Mouse (Mus musculus) myocyte (in vitro differentiated cells): ENCODE results near the gene Uaca. TPM values are rescaled to one million over a fixed set of nuclear protein-coding genes. Genes with fewer than 3 reads are reported as not detected.
A peak's percentile ranks its signal among the peaks of the same experiment; 100 is the strongest.

Experiments
- H3K27me3 ChIP-seq: one replicate; pipeline ENCODE4 v1.6.1; 2011; ENCODE audit not compliant: control insufficient read depth, insufficient read depth, insufficient read length
- H3K36me3 ChIP-seq: one replicate; pipeline ENCODE4 v1.6.1; 2011; ENCODE audit not compliant: control insufficient read depth, insufficient read depth
- H3K4me2 ChIP-seq: one replicate; pipeline ENCODE4 v1.6.1; 2011; ENCODE audit warnings: low read depth, control low read depth
- H3K4me3 ChIP-seq: one replicate; pipeline ENCODE4 v1.5.1; 2011; ENCODE audit warnings: mild to moderate bottlenecking, control low read depth, moderate library complexity
- H3K79me2 ChIP-seq: one replicate; pipeline ENCODE4 v1.6.1; 2011; ENCODE audit not compliant: control insufficient read depth, insufficient read depth
- H3ac ChIP-seq: one replicate; pipeline ENCODE4 v1.6.1; 2011; ENCODE audit not compliant: control insufficient read depth, insufficient read length
- CEBPB ChIP-seq: IDR thresholded peaks from 2 replicates; pipeline ENCODE4 v1.6.1; 2011; ENCODE audit warnings: mild to moderate bottlenecking, moderate library complexity; ENCODE audit not compliant: poor library complexity, insufficient read depth, severe bottlenecking
- E2F4 ChIP-seq: IDR thresholded peaks from one replicate; pipeline ENCODE4 v1.6.1; 2011; ENCODE audit warnings: mild to moderate bottlenecking, control low read depth, moderate library complexity; ENCODE audit not compliant: insufficient read depth
- MAX ChIP-seq: IDR thresholded peaks from one replicate; pipeline ENCODE4 v1.6.1; 2011; ENCODE audit warnings: low read depth, mild to moderate bottlenecking, control low read depth
- MYOD1 ChIP-seq, 3 experiments: IDR thresholded peaks; one replicate each; pipeline ENCODE4 v1.6.1; 2011; ENCODE audit warnings: control low read depth in 2 of 3, low read depth in 2 of 3, mild to moderate bottlenecking in 2 of 3, moderate library complexity in 1 of 3; ENCODE audit not compliant: insufficient read length in 2 of 3, control insufficient read depth in 1 of 3
- MYOG ChIP-seq, 3 experiments: IDR thresholded peaks; one replicate each; pipeline ENCODE4 v1.6.1; 2011; ENCODE audit warnings: control low read depth in 2 of 3, low read depth in 2 of 3, mild to moderate bottlenecking in 2 of 3; ENCODE audit not compliant: insufficient read length in 2 of 3, control insufficient read depth in 1 of 3, insufficient read depth in 1 of 3
- POLR2A ChIP-seq: IDR thresholded peaks from one replicate; pipeline ENCODE4 v1.6.1; 2011; ENCODE audit warnings: low read depth, mild to moderate bottlenecking, control low read depth, moderate library complexity; ENCODE audit not compliant: insufficient read length
- POLR2AphosphoS2 ChIP-seq: IDR thresholded peaks from one replicate; pipeline ENCODE4 v1.6.1; 2011; ENCODE audit warnings: low read depth, control low read depth; ENCODE audit not compliant: insufficient read length
- REST ChIP-seq: IDR thresholded peaks from one replicate; pipeline ENCODE4 v1.6.1; 2011; ENCODE audit warnings: mild to moderate bottlenecking, control low read depth, moderate library complexity; ENCODE audit not compliant: insufficient read depth, insufficient read length
- SRF ChIP-seq: IDR thresholded peaks from one replicate; pipeline ENCODE4 v1.6.1; 2011; ENCODE audit warnings: low read depth; ENCODE audit not compliant: control insufficient read depth, insufficient read length
- TCF12 ChIP-seq: IDR thresholded peaks from one replicate; pipeline ENCODE4 v1.6.1; 2011; ENCODE audit warnings: mild to moderate bottlenecking, control low read depth; ENCODE audit not compliant: poor library complexity, insufficient read depth, severe bottlenecking
- TCF3 ChIP-seq: IDR thresholded peaks from one replicate; pipeline ENCODE4 v1.6.1; 2011; ENCODE audit warnings: low read depth, control low read depth; ENCODE audit not compliant: insufficient read length
- USF1 ChIP-seq: IDR thresholded peaks from one replicate; pipeline ENCODE4 v1.6.1; 2011; ENCODE audit warnings: low read depth, mild to moderate bottlenecking, control low read depth, moderate library complexity
- polyA plus RNA-seq: library from polyadenylated mRNA; unstranded; fragments of >200 nt; fragmentation: generic; extraction: Trizol; gene quantifications from one replicate; pipeline ENCODE4 v1.2.1, GENCODE M21; 2012; ENCODE audit warnings: missing spikeins

The Uaca gene
- polyA plus RNA-seq, 1 experiment: 7.4 TPM

GRCm38 (mm10) chr9:60848730-60849129, 54.4 kb downstream of the Uaca start:
- H3K79me2 ChIP-seq: no peaks in the 10 kb centered on the region
- no peak for TF ChIP-seq MYOD1 (IDR thresholded peaks at IDR 0.05; ENCODE audit: control insufficient read depth in 1 of 3, insufficient read length in 2 of 3, low read depth in 2 of 3)
- no peak for TF ChIP-seq TCF3
- no peak for TF ChIP-seq SRF
- TF ChIP-seq USF1: no peak
- no peak for TF ChIP-seq REST
- TF ChIP-seq TCF12: no peak
- TF ChIP-seq E2F4: no peak
- TF ChIP-seq POLR2AphosphoS2: no peak
- no peak overlapping the region for H3ac ChIP-seq
- no peaks in the 10 kb centered on the region for H3K36me3 ChIP-seq
- no peak overlapping the region for H3K4me3 ChIP-seq
- H3K27me3 ChIP-seq: no peaks in the 10 kb centered on the region
- H3K4me2 ChIP-seq: no peak overlapping the region

GRCm38 (mm10) chr9:60849986-60850385, 55.6 kb downstream of the Uaca start:
- H3K36me3 ChIP-seq: no peaks in the 10 kb centered on the region
- H3K4me3 ChIP-seq: no peak overlapping the region
- TF ChIP-seq MYOG (IDR thresholded peaks at IDR 0.05; ENCODE audit: control insufficient read depth in 1 of 3, insufficient read depth in 1 of 3, insufficient read length in 2 of 3, low read depth in 2 of 3) (no peak), REST (no peak), MYOD1 (IDR thresholded peaks at IDR 0.05; ENCODE audit: control insufficient read depth in 1 of 3, insufficient read length in 2 of 3, low read depth in 2 of 3) (no peak), SRF (no peak), CEBPB (no peak), TCF3 (no peak), POLR2A (no peak), USF1 (no peak), TCF12 (no peak), POLR2AphosphoS2 (no peak), MAX (no peak), E2F4 (no peak)
- no peak overlapping the region for H3ac ChIP-seq
- H3K27me3 ChIP-seq: no peaks in the 10 kb centered on the region
- H3K79me2 ChIP-seq: no peaks in the 10 kb centered on the region
- no peak overlapping the region for H3K4me2 ChIP-seq

- H3K4me2 ChIP-seq: no peak overlapping the region
- TF ChIP-seq REST (no peak), MYOD1 (IDR thresholded peaks at IDR 0.05; ENCODE audit: control insufficient read depth in 1 of 3, insufficient read length in 2 of 3, low read depth in 2 of 3) (no peak), USF1 (no peak), TCF3 (no peak), POLR2AphosphoS2 (no peak), TCF12 (no peak), POLR2A (no peak), MYOG (IDR thresholded peaks at IDR 0.05; ENCODE audit: control insufficient read depth in 1 of 3, insufficient read depth in 1 of 3, insufficient read length in 2 of 3, low read depth in 2 of 3) (no peak), CEBPB (no peak), SRF (no peak)
- H3K36me3 ChIP-seq: no peaks in the 10 kb centered on the region
- H3K79me2 ChIP-seq: no peaks in the 10 kb centered on the region
- no peaks in the 10 kb centered on the region for H3K27me3 ChIP-seq
- H3ac ChIP-seq: no peak overlapping the region
- H3K4me3 ChIP-seq: no peak overlapping the region
These were observed 59.9 kb downstream of the Uaca start for GRCm38 (mm10) chr9:60854196-60854595.

- Histone ChIP-seq H3K79me2 (no peaks in the 10 kb centered on the region), H3K36me3 (no peaks in the 10 kb centered on the region), H3K27me3 (no peaks in the 10 kb centered on the region), H3K4me2 (no peak overlapping the region), H3K4me3 (no peak overlapping the region), H3ac (no peak overlapping the region)
- no peak for TF ChIP-seq CEBPB
- no peak for TF ChIP-seq MAX
- no peak for TF ChIP-seq SRF
- TF ChIP-seq REST: no peak
- no peak for TF ChIP-seq USF1
- no peak for TF ChIP-seq MYOD1 (IDR thresholded peaks at IDR 0.05; ENCODE audit: control insufficient read depth in 1 of 3, insufficient read length in 2 of 3, low read depth in 2 of 3)
- no peak for TF ChIP-seq POLR2A
- no peak for TF ChIP-seq MYOG (IDR thresholded peaks at IDR 0.05; ENCODE audit: control insufficient read depth in 1 of 3, insufficient read depth in 1 of 3, insufficient read length in 2 of 3, low read depth in 2 of 3)
- no peak for TF ChIP-seq TCF12
- TF ChIP-seq POLR2AphosphoS2: no peak
- TF ChIP-seq TCF3: no peak
These were observed 63.5 kb downstream of the Uaca start for GRCm38 (mm10) chr9:60857833-60858232.

GRCm38 (mm10) chr9:60858306-60858960, 64.1 kb downstream of the Uaca start:
- Histone ChIP-seq H3K4me3 (no peak overlapping the region), H3K79me2 (no peaks in the 10 kb centered on the region), H3K4me2 (peak overlapping the region; percentile 39), H3ac (no peak overlapping the region), H3K27me3 (no peaks in the 10 kb centered on the region), H3K36me3 (no peaks in the 10 kb centered on the region)
- TF ChIP-seq E2F4 (no peak), POLR2AphosphoS2 (no peak), MAX (no peak), TCF3 (no peak)
